Mouse (Mus musculus): Measurements from ENCODE around the gene Ugt1a9.

The Ugt1a9 gene

DNA sequence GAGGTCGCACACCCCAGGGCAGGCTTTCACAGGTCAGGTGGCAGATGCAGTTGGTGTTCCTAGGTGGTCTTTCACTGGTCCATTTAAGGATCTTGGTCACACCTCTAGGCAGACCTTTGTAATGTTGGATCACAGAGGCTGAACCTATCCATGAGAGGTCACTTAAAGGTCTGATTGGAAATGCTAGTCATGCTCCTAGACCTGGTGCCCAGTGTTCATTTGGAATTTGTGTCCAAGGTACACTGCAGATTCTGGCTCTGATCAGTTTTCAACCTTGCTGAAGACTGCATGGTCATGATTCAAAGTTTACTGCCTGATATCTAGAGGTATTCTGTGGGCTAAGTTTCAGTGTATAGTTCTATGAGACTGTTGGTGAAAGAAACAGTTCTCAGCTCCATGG is 109.1 kb downstream of the Ugt1a9 start:
- DNase-seq (ENCODE audit: low spot score in 2 of 2) = no peak

DNA sequence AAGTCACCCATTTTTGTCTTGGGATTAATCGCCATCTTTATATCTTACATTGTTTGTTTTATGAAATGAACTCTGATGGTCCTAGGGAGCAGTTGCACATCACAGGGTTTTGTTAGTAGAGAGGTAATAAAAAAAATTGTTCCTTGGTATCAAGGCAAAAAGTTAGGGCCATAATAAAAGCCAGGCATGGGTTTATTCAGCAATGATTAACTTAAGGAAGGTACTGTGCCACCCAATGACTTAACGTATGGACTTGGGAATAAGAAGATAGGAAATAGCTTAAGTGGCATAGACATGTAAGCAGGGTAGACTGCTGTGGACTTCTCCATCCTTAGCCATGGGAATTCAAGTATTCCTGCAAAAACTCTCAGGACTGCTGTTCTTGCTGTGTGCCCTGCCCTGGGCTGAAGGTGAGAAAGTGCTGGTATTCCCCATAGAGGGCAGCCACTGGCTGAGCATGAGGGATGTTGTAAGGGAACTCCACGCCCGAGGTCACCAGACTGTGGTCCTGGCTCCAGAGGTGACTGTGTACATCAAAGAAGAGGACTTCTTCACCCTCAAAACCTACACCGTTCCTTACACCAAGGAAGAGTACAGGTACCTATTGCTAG is 115.8 kb downstream of the Ugt1a9 start:
- no peak for DNase-seq (ENCODE audit: low spot score in 2 of 2)

DNA sequence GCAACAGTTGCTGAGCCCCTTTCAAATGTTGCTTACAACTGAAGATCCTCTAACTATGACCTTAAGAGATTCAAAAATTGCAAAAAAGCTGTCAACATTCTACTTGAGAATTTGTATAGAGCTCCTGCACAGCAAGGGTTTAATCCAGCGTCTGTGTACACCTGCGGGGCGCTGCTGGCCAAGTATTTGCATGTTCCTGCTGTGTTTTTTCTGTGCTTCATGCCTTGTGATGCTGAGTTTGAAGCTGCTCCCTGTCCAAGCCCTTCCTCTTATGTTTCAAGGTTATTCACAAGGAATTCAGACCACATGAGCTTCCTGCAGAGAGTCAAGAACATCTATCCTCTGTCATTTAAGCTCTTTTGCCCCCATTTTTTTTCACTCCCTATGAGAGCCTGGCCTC is 121.5 kb downstream of the Ugt1a9 start:
- DNase-seq (ENCODE audit: low spot score in 2 of 2) = no peak

DNA sequence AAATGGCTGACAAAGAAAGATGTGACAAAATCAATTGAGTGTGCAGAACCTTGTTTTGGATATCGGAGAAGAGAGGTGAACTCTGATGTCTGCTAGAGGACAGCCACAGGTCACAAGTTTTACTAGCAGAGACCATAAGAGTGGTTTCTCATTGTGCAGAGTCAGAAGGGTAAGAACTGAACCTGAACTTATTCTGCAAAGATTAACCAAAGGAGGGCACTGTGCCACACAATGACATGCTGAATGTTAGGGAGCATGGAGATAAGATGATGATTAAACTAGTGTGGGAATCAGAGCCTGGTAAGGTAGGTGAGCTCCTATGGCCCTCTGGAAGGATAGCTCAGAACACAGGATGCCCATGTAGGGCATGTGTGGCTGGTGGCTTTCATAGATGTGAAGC is 125.1 kb downstream of the Ugt1a9 start:
- no peak for DNase-seq (ENCODE audit: low spot score in 2 of 2)

DNA sequence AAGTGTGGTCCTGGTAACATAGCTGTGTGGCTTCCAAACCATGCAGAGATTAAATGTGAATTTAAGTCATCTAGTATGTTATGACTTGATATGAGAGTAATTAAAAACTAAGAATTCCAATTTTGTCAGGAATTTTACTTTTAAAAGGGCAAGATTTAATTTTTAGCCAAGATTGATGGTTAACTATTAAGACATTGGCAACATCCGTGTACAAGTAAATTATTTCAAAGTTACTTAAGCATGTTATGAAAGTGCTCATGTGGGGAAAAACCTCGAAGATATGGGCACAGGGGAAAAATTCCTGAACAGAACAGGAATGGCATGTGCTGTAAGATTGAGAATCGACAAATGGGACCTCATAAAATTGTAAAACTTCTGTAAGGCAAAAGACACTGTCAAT is 126.8 kb downstream of the Ugt1a9 start:
- no peak for DNase-seq (ENCODE audit: low spot score in 2 of 2)

DNA sequence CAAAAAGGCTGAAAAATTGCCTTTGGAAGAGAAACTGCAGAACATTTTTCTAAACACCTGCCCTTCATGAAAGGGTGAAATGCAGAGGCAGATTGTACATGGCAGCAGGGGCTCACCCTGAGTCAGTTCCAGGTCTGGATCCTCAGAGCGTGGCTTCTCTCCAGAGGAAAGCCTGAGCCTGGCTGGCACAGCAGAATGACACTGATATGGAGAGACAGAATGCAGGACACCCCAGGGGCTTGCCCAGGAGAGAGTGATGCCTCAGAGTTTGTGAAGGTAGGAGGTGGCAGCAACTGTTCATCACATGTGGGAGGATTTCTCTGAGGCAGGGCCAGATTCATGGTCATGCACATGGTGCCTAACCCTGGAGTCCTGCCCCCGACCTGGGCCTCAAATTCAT is 129.4 kb downstream of the Ugt1a9 start:
- no peak for DNase-seq (ENCODE audit: low spot score in 2 of 2)

DNA sequence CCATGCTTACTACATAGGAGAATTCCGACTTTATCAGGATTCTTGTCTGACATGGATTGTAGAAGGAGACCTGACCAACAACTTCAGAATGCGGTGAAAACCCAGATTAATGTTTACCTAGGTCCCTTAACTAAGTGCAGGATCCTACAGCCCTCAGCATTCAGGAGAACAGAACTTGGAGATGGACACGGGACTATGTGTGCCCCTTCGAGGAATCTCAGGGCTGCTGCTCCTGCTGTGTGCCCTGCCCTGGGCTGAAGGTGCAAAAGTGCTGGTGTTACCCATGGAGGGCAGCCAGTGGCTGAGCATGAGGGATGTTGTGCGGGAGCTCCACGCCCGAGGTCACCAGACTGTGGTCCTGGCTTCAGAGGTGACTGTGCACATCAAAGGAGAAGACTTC is 129.9 kb downstream of the Ugt1a9 start, which contains the start of gene Ugt1a2:
TSS of gene Ugt1a2 (plus strand) at position 146 of the 400 bp plus-strand sequence.
- DNase-seq (ENCODE audit: low spot score in 2 of 2) = no peak

DNA sequence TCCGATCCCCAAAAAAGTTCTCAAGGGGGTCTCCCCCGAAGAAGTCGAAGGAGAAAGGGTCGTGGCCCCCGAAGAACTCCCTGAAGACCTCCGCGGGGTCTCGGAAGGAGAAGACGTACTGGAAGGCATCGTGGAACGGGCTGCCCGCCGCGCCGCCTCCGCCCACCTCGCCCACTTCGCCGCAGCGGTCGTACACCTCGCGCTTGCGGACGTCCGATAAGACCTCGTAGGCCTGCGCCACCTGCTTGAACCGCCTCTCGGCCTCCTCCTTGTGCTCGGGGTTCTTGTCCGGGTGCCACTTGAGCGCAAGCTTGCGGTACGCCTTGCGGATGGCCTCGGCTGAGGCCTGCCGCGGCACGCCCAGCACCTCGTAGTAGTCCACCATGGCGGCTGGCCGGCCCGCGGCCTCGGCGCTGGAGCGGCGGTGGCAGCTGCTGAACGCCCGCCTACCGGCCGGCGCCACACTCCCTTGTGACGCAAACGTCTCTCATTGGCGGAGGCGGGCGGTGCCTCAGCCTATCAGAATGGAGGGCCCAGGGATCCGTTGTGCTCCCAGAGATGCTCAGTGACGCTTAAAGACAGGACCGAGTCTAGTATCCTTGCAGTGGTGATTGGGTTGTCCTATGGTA is 134.8 kb downstream of the Ugt1a9 start, which contains the start of gene Dnajb3:
TSS of gene Dnajb3 (minus strand) at position 489 of the 629 bp plus-strand sequence.
- DNase-seq (ENCODE audit: low spot score in 2 of 2) = peak; percentile 73

DNA sequence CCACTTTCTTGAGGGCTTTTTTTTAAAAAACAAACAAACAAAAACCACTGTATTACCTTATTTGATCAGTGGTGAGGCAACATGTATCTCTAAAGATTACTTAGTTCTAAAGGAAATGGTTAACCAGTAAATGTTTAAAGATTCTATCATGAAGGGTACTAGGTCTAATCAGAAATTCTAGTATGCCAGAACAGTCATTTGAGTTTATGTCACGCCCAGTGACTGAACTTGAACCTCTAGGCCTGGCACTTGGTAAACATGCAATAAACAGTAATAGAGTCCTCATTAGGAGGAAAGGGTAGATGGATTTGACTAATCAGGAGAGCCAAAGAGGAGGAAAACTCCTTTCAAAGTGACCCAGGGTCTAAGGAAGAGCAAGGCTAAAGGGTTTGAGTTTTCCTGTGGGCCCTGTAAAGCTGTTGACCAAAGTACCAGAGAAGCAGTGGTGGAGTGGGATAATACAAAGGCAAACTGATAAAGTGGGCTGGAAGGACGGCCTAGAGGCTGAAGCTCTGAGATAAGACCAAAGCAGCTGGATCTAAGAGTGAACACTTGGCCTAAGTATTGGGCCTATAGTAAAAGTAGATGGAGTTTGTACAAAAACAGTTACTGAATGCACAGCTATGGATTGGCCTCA is 136.4 kb downstream of the Ugt1a9 start:
- no peak for DNase-seq (ENCODE audit: low spot score in 2 of 2)

DNA sequence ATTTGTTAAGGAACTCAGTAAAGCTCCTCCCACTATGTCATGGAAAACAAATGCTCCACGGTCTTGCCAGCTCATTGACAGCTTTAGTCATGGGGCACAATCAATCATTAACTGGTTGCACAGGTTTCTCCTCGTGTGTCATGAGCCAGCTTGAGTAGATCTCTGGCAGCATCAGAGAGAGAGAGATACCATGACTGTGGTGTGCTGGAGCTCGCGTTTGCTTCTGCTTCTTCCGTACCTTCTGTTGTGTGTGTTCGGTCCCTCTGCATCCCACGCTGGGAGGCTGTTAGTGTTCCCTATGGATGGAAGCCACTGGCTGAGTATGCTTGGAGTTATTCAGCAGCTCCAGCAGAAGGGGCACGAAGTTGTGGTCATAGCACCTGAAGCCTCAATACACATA is 141.2 kb downstream of the Ugt1a9 start, which contains the start of gene Ugt1a1:
TSS of gene Ugt1a1 (plus strand) at position 148 of the 400 bp plus-strand sequence.
- no peak for DNase-seq (ENCODE audit: low spot score in 2 of 2)

DNA sequence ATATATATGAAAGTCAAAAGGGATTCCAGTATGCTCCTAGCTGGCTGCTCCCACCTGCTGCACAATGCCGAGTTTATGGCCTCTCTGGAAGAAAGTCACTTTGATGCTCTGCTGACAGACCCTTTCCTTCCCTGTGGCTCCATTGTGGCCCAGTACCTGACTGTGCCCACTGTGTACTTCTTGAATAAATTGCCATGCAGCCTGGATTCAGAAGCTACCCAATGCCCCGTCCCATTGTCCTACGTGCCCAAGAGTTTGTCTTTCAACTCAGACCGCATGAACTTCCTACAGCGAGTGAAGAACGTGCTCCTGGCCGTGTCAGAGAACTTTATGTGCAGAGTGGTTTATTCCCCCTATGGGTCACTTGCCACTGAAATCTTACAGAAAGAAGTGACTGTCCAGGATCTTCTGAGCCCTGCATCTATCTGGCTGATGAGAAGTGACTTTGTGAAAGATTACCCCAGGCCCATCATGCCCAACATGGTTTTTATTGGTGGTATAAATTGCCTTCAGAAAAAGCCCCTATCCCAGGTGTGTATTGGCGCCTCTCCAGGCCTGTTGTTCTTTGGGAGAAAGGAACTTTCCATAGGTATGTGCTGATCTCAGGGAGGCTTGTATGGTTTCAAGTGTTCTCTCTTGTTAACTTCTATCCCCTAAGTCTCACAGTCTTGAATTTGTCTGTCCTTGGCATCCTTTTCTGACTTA is 141.9 kb downstream of the Ugt1a9 start:
- no peak for DNase-seq (ENCODE audit: low spot score in 2 of 2)

DNA sequence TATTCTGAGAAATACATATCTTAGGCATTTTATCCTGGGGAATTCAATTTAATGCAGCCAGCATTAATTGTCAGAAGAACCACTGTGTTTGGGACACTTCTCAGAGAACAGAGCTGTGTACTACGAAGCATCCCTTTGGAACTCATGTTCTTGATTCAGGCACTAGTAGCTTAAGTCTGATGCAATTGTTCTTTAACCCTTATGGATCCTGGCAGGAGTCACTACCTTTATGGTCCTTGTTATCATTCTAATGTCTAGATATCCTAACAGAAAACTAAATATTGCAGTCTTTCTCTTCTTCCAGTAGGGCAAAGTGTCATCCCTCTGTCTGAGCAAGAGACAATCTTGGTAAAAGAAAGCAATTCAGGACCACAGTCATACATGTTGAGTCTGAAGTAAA is 142.5 kb downstream of the Ugt1a9 start:
- no peak for DNase-seq (ENCODE audit: low spot score in 2 of 2)

DNA sequence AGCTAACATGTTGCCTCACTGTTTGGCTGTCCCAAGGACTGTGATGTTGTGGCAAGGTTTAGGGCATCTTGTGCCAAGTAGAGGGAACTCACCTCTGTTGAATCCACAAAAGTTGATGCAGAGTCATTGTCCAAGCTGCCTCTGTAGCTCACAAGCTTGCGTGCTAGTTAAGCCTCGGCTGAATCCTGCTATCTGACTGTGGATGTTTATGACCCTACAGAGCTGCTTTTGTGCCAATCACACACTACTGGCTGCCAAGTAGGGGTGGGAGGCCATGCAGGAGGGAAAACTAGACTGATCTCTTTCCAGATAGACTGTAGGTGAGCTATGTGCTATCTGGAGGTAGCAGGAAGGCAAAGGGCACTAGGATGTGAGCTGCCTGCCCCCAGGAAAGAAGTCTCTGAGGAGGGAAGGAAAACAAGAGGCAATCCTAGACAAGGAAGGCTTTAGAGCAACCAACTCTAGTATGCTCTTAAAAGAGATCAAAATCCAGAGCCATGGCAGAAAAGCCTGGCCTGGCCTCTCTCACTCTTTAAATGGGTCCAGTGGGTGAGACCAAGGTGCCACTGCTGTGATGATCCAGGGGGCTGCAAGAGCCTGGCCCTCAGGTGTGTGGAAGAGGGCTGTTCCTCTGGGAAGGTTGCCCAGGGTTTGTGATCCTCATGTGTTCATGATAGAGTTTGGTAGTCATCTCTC is 143.3 kb downstream of the Ugt1a9 start:
- DNase-seq (ENCODE audit: low spot score in 2 of 2) = no peak

DNA sequence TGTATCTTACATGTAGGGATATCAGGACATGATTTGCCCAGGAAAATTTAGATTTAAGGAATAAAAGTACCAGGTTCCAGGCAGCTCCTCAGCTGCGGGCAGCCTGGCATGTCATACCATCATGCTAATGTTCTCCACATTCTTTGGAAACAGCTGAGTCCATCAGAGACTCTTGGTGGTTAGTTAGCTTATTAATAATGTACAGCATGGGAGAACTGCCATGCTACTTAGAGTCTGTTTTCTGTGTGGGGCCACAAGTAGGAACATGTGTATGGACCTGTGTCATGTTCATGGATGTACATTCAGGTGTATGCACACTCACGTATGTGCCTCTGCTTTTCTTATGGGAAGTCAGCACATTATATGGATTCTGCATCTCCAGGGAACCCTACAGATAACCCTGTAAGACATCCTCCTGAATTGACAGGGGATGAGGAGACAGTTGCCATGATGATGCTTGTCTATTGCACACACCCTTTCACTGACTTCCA is 143.9 kb downstream of the Ugt1a9 start:
- no peak for DNase-seq (ENCODE audit: low spot score in 2 of 2)

DNA sequence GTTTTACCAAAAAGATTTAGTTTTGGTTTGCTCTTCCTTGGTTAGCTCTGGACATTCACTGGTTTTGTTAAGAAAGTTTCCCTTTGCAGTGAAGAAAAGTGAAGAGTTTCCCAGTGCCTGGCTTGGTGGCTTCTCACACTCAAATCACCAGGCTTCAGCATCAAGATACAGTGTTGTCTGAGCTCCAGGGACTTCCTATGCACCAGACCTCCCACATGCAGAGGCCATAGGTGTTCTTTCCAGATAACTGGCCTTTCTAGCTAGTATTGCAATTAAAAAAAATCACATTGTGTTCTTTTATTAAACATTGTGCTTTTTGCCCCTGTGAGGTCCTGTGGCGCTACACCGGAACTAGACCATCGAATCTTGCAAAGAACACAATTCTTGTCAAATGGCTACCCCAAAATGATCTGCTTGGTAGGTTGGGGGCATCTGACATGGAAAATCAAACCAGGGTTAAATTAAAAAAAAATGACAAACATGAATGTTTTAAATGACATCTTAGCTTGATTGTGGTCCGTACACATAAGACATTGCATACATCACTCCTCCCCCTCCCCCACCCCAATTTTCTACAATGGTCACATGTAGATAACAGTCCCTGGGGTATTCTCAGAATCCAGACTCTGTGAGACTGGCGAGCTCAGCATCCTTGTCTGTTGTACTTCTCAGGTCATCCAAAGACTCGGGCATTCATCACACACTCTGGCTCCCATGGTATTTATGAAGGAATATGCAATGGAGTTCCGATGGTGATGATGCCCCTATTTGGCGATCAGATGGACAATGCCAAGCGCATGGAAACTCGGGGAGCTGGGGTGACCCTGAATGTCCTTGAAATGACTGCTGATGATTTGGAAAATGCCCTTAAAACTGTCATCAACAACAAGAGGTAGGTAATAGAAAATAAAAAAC is 145.1 kb downstream of the Ugt1a9 start:
- no peak for DNase-seq (ENCODE audit: low spot score in 2 of 2)

DNA sequence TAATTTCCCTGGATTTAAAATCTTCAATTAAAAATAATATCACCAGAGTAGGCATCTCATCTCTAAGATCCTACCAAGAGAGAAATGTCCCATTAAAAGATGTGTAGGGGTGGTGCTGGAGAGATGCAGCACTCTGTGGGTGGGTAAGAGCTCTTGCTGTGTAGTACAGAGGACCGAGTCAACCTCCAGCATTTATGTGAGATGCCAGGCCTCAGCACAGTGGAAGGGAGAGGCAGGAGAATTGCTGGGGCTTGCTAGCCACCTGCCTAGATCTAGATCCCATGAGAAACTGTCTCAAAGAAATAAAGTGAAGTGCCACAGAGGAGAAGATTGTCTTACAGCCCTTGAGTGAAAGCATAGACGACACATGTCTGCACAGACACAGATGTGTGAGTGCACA is 146.0 kb downstream of the Ugt1a9 start:
- no peak for DNase-seq (ENCODE audit: low spot score in 2 of 2)

DNA sequence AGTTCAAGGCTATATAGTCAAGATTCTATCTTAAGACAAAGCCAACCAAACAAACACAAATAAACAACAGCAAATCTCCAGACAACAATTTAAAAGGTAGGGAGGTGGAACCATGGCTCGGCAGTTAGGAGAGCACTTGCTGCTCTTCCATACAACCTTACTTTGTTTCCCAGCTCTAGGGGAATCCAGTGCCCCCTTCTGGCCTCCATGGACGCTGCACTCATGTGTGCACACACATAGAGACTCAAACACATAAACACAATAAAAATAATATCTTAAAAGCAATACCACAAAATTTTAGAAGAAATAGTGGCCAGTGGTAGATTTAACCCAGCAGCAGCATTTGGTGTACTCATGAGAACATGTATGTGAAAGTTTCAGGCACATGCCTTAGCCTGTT is 146.5 kb downstream of the Ugt1a9 start:
- no peak for DNase-seq (ENCODE audit: low spot score in 2 of 2)

DNA sequence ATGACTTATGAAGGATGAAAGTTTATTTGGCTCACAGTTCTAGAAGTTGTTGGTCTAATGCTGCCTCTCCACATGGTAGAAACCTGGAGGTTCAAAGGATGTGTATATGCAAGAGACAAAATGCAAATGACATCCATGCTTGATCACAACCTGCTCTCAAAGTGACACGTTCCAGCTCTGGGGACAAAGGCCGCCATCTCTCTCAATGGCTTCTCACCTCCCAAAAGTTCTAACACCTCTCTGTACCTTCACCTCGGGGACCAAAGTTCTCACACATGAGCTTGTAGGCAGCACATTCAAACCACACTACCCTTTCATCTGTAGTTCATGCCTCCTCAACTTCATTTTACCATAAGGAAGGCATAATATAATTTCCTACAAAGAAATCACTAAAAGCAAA is 147.0 kb downstream of the Ugt1a9 start:
- DNase-seq (ENCODE audit: low spot score in 2 of 2) = no peak

DNA sequence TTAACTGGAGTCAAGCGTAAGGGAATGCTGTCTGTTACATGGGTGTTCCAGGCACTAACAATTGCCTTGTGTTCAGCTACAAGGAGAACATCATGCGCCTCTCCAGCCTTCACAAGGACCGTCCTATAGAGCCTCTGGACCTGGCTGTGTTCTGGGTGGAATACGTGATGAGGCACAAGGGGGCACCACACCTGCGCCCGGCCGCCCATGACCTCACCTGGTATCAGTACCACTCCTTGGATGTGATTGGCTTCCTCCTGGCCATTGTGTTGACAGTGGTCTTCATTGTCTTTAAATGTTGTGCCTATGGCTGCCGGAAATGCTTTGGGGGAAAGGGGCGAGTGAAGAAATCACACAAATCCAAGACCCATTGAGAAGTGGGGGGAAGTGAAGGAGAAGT is 147.5 kb downstream of the Ugt1a9 start:
- DNase-seq (ENCODE audit: low spot score in 2 of 2) = no peak

DNA sequence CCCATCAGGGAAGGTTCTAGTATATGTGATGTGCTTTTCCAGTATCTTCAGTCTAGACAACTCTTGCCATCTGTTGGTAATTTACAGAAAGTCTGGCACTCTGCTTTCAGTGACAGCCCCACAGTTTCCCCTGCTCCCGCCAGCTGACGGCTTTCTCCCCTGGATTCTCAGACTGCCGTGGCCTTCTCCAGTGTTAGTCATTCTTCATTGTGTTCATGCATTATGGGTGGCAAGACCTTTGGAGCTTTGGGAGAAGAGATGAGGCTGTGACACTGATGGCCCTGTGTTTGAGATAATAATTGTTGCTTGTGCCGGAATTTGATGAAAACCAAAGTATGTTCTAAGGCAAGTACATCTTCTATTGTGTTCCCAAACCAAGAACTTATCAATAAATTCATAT is 148.0 kb downstream of the Ugt1a9 start:
- DNase-seq (ENCODE audit: low spot score in 2 of 2) = no peak

DNA sequence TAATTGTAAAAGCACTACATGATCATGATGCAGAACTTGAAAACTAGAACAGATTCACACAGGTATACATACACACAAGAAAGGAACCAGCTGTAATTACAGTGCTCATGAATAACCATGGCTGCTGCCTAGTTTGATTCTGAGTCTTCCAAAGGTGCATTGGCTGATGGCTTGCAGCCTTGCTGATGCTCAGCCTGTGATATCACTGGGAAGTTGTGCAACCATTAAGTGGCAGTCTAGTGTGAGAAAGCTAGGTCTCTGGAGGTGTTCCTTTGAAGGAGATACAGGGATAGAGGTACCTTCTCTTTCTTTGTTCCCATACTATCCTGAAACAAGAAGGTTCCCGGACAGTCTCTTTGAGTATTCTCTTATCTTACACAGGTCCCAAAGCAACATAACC is 148.5 kb downstream of the Ugt1a9 start:
- DNase-seq (ENCODE audit: low spot score in 2 of 2) = no peak

Data from spleen, postnatal 14 days (tissue).